Mouse (Mus musculus): ENCODE measurements around the gene Pank4. TPM values are rescaled to one million over a fixed set of nuclear protein-coding genes. Genes with fewer than 3 reads are reported as not detected.
A peak's percentile ranks its signal among the peaks of the same experiment; 100 is the strongest.

The Pank4 gene
- polyA plus RNA-seq, 1 experiment from 2014 or later, result 14.9 TPM

GRCm38 (mm10) chr4:154940156-154940555 is 23.8 kb upstream of the Pank4 start:
- 88% methylated on average over 2 of the region's 2 CpGs for WGBS

DNA sequence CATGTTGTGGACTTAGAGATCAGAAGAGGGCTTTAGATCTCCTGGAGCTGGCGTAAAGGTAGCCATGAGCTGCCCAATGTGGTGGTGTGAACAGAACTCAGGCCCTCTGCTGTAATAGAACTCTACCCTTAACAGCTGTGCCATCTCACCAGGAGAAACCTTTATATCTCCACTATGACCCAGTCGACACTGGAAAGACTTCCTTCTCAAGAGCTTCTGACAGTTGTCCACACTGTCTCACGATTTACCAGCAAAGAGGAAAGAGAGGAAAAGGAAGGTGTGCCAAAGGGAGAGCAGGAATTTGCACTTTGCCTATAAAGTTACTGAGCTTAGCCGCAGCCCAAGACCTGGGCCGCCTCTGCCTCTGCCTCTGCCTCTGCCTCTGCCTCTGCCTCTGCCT is 22.1 kb upstream of the Pank4 start:
- H3K9me3 ChIP-seq (ENCODE audit: control insufficient read depth, low read length), result no peaks in the 10 kb centered on the region
- WGBS, result 90% methylated on average over 5 of the region's 5 CpGs
- no peak for DNase-seq (ENCODE audit: low spot score)
- no peak overlapping the region for H3K4me3 ChIP-seq (ENCODE audit: low read depth, low read length)
- no peak overlapping the region for H3K4me2 ChIP-seq (replicated peaks; ENCODE audit: low read depth)
- H3K4me1 ChIP-seq (replicated peaks; ENCODE audit: control insufficient read depth, insufficient read depth), result no peaks in the 10 kb centered on the region
- TF ChIP-seq CTCF (IDR thresholded peaks at IDR 0.05; ENCODE audit: low read depth) (no peak), EP300 (optimal IDR thresholded peaks at IDR 0.05) (no peak)
- H3K27ac ChIP-seq (replicated peaks), result no peak overlapping the region
- no peaks in the 10 kb centered on the region for H3K36me3 ChIP-seq (ENCODE audit: control insufficient read depth, insufficient read depth, low read length)
- no peak overlapping the region for H3K9ac ChIP-seq (ENCODE audit: low read length)
- ATAC-seq (ENCODE audit: low FRiP score, low TSS enrichment), result no peak
- H3K27me3 ChIP-seq (ENCODE audit: control insufficient read depth, insufficient read depth, low read length), result no peaks in the 10 kb centered on the region

More at GRCm38 (mm10) chr4:154940156-154940555, 23.8 kb upstream of the Pank4 start:
- Histone ChIP-seq H3K9me3 (ENCODE audit: control insufficient read depth, low read length) (no peaks in the 10 kb centered on the region), H3K4me1 (replicated peaks; ENCODE audit: control insufficient read depth, insufficient read depth) (no peaks in the 10 kb centered on the region), H3K9ac (ENCODE audit: low read length) (no peak overlapping the region), H3K4me3 (ENCODE audit: low read depth, low read length) (no peak overlapping the region), H3K27me3 (ENCODE audit: control insufficient read depth, insufficient read depth, low read length) (no peaks in the 10 kb centered on the region), H3K4me2 (replicated peaks; ENCODE audit: low read depth) (no peak overlapping the region), H3K27ac (replicated peaks) (no peak overlapping the region), H3K36me3 (ENCODE audit: control insufficient read depth, insufficient read depth, low read length) (no peaks in the 10 kb centered on the region)
- TF ChIP-seq EP300 (optimal IDR thresholded peaks at IDR 0.05), result no peak
- TF ChIP-seq CTCF (IDR thresholded peaks at IDR 0.05; ENCODE audit: low read depth), result no peak
- DNase-seq (ENCODE audit: low spot score), result no peak
- no peak for ATAC-seq (ENCODE audit: low FRiP score, low TSS enrichment)

GRCm38 (mm10) chr4:154942632-154943322 is 21.1 kb upstream of the Pank4 start:
- H3K9ac ChIP-seq (ENCODE audit: low read length), result no peak overlapping the region
- H3K27ac ChIP-seq (replicated peaks), result no peak overlapping the region
- no peaks in the 10 kb centered on the region for H3K4me1 ChIP-seq (replicated peaks; ENCODE audit: control insufficient read depth, insufficient read depth)
- H3K9me3 ChIP-seq (ENCODE audit: control insufficient read depth, low read length), result no peaks in the 10 kb centered on the region
- WGBS, result 76% methylated on average over 10 of the region's 10 CpGs
- no peaks in the 10 kb centered on the region for H3K36me3 ChIP-seq (ENCODE audit: control insufficient read depth, insufficient read depth, low read length)
- TF ChIP-seq EP300 (optimal IDR thresholded peaks at IDR 0.05) (no peak), CTCF (IDR thresholded peaks at IDR 0.05; ENCODE audit: low read depth) (no peak)
- H3K27me3 ChIP-seq (ENCODE audit: control insufficient read depth, insufficient read depth, low read length), result no peaks in the 10 kb centered on the region
- H3K4me3 ChIP-seq (ENCODE audit: low read depth, low read length), result no peak overlapping the region
- ATAC-seq (ENCODE audit: low FRiP score, low TSS enrichment) (no peak), DNase-seq (ENCODE audit: low spot score) (no peak)
- no peak overlapping the region for H3K4me2 ChIP-seq (replicated peaks; ENCODE audit: low read depth)

DNA sequence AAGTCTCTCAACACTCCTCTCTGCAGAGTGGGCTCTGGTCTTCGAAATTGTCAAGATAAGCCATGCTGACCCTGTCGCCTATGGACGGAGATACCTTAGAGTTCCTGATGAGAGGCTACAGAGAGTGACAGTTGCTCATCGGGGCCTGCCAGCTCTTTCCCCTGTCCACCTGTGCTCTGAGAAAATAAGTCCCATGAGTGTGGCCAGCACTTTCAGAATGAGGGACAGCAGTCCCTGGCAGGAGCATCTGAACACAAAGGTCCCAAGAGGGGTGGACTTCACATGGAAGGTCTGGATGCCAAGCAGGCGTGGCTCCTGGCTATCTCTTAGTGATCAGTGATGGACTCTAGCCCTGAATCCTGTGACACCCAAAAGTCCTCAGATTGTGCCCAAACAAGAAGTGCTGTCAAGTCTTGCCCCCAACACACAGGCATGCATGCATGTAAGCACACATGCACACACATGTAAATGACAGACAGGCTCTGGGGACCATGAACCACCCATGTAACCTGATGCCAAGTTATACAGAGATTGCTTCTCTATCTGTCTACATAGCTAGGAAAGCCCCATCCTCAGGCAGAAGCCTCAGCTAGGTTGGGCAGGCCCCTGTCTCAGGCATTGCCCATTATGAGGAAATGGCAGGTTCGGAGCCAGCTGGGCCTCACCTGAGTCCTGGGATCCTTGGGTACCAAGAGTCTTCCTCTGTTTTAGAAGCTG is 20.4 kb upstream of the Pank4 start:
- Histone ChIP-seq H3K4me2 (replicated peaks; ENCODE audit: low read depth) (no peak overlapping the region), H3K4me1 (replicated peaks; ENCODE audit: control insufficient read depth, insufficient read depth) (no peaks in the 10 kb centered on the region), H3K4me3 (ENCODE audit: low read depth, low read length) (no peak overlapping the region), H3K9me3 (ENCODE audit: control insufficient read depth, low read length) (no peaks in the 10 kb centered on the region), H3K36me3 (ENCODE audit: control insufficient read depth, insufficient read depth, low read length) (no peaks in the 10 kb centered on the region), H3K9ac (ENCODE audit: low read length) (no peak overlapping the region), H3K27me3 (ENCODE audit: control insufficient read depth, insufficient read depth, low read length) (no peaks in the 10 kb centered on the region), H3K27ac (replicated peaks) (no peak overlapping the region)
- ATAC-seq (ENCODE audit: low FRiP score, low TSS enrichment) (no peak), DNase-seq (ENCODE audit: low spot score) (no peak)
- 86% methylated on average over 6 of the region's 6 CpGs for WGBS
- TF ChIP-seq EP300 (optimal IDR thresholded peaks at IDR 0.05) (no peak), CTCF (IDR thresholded peaks at IDR 0.05; ENCODE audit: low read depth) (no peak)

- H3K9ac ChIP-seq (ENCODE audit: low read length), result no peak overlapping the region
- no peaks in the 10 kb centered on the region for H3K9me3 ChIP-seq (ENCODE audit: control insufficient read depth, low read length)
- no peaks in the 10 kb centered on the region for H3K36me3 ChIP-seq (ENCODE audit: control insufficient read depth, insufficient read depth, low read length)
- no peak overlapping the region for H3K4me3 ChIP-seq (ENCODE audit: low read depth, low read length)
- no peaks in the 10 kb centered on the region for H3K4me1 ChIP-seq (replicated peaks; ENCODE audit: control insufficient read depth, insufficient read depth)
- H3K27ac ChIP-seq (replicated peaks), result no peak overlapping the region
- no peak overlapping the region for H3K4me2 ChIP-seq (replicated peaks; ENCODE audit: low read depth)
- no peaks in the 10 kb centered on the region; the same call in 1 of the 2 replicates for H3K27me3 ChIP-seq (ENCODE audit: control insufficient read depth, insufficient read depth, low read length)
- TF ChIP-seq CTCF (IDR thresholded peaks at IDR 0.05; ENCODE audit: low read depth) (peak; percentile 97), EP300 (optimal IDR thresholded peaks at IDR 0.05) (no peak)
- WGBS, result 31% methylated on average over 2 of the region's 2 CpGs
- peak; percentile 86 for ATAC-seq (ENCODE audit: low FRiP score, low TSS enrichment)
- peak; percentile 75 for DNase-seq (ENCODE audit: low spot score)
Observed at GRCm38 (mm10) chr4:154944121-154944590, 19.8 kb upstream of the Pank4 start.

- ATAC-seq (ENCODE audit: low FRiP score, low TSS enrichment) (peak; percentile 82), DNase-seq (ENCODE audit: low spot score) (peak; percentile 83)
- WGBS, result 2% methylated on average over 8 of the region's 8 CpGs
- H3K36me3 ChIP-seq (ENCODE audit: control insufficient read depth, insufficient read depth, low read length), result no peaks in the 10 kb centered on the region
- H3K9ac ChIP-seq (ENCODE audit: low read length), result peak overlapping the region; percentile 43; the same call in 1 of the 2 replicates
- TF ChIP-seq EP300 (optimal IDR thresholded peaks at IDR 0.05) (no peak), CTCF (IDR thresholded peaks at IDR 0.05; ENCODE audit: low read depth) (no peak; the same call in 1 of the 2 replicates)
- peak overlapping the region; percentile 14; the same call in 1 of the 2 replicates for H3K4me3 ChIP-seq (ENCODE audit: low read depth, low read length)
- peak overlapping the region; percentile 44 for H3K4me2 ChIP-seq (replicated peaks; ENCODE audit: low read depth)
- no peaks in the 10 kb centered on the region for H3K4me1 ChIP-seq (replicated peaks; ENCODE audit: control insufficient read depth, insufficient read depth)
- no peaks in the 10 kb centered on the region; the same call in 1 of the 2 replicates for H3K27me3 ChIP-seq (ENCODE audit: control insufficient read depth, insufficient read depth, low read length)
- H3K9me3 ChIP-seq (ENCODE audit: control insufficient read depth, low read length), result no peaks in the 10 kb centered on the region
- no peak overlapping the region for H3K27ac ChIP-seq (replicated peaks)
Observed at GRCm38 (mm10) chr4:154946319-154946718, 17.6 kb upstream of the Pank4 start.
